Mouse (Mus musculus): ENCODE measurements around the gene Cryba4.

GRCm38 (mm10) chr5:112296404-112297181 lies 44.3 kb upstream of the Cryba4 start:
- TF ChIP-seq MAX (IDR thresholded peaks at IDR 0.05; ENCODE audit: low read length): no peak
- TF ChIP-seq RCOR1 (conservative IDR thresholded peaks at IDR 0.05; ENCODE audit: low read depth, low read length): no peak
- TF ChIP-seq POLR2A (IDR thresholded peaks at IDR 0.05; ENCODE audit: low read depth, low read length): no peak
- no peak for TF ChIP-seq JUND (conservative IDR thresholded peaks at IDR 0.05; ENCODE audit: low read depth, low read length)
- no peak for TF ChIP-seq SMC3 (IDR thresholded peaks at IDR 0.05; ENCODE audit: low read depth, low read length)
- TF ChIP-seq ZKSCAN1 (IDR thresholded peaks at IDR 0.05; ENCODE audit: borderline replicate concordance, low read depth, low read length): no peak
- no peak for TF ChIP-seq CHD2 (IDR thresholded peaks at IDR 0.05; ENCODE audit: low read length)
